8 mouse cellular contexts compared by ENCODE assay signal in the genomic region with DNA sequence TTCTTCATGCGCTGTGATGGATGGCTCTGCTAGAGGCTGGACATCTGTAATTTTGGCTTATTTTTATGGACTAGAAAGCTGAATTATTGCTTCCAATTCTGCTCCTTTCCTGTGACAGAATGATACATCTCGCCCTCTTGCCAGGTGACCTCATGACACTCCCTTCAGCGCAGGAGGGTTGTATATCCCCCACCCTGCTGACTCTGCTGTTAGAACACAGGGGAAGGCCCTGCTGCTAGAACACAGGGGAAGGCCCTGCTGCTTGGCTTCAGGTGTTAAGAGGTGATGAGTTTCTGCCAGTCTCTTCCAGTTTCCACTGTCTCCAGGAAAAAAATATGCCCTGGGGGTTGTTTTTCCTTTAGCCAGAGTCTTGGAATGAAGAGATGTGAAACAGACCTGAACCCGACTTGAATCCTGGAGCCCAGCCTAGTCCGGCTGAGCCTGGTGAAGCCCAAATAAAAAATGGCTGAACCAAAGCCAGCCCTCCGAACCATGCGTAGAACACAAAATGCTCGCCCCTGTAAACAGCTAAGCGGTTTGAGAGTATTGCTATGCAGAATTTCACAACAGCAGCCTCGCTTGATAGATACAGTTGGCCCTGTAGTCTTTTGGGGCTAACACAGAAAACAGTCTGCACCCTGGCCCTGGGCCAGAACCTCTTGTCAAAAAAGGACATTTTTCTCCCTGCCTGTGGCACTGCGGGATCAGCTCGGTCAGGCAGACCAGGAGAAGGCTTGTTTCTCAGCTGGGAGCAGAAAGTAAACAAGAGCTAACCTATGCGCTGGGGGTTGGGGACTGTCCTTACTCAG. TPM values are rescaled to one million over a fixed set of nuclear protein-coding genes. Genes with fewer than 3 reads are reported as not detected.
DNase-seq lines count a peak whose midpoint lies in the region; ATAC-seq and TF ChIP-seq lines count a peak whose summit lies in the region.

No protein-coding gene starts in this region.

- no peak overlapping the region for H3K4me2 ChIP-seq in liver, embryonic 16.5 days (ENCODE audit: low read depth, low read length)

- TF ChIP-seq POLR2A in small intestine, adult 2 months (IDR thresholded peaks at IDR 0.05; ENCODE audit: low read depth, low read length): no peak

- no peak overlapping the region for H3K4me3 ChIP-seq in liver, embryonic 16.5 days (ENCODE audit: low read depth, low read length)
- H3K4me3 ChIP-seq in small intestine, adult 2 months (ENCODE audit: low read depth, low read length): no peak overlapping the region; the same call in 1 of the 2 replicates

- H3K9ac ChIP-seq in liver, embryonic 16.5 days (ENCODE audit: low read depth, low read length): no peak overlapping the region

- 79% methylated on average over 13 of the region's 13 CpGs for WGBS in liver, embryonic 16.5 days (ENCODE audit: insufficient replicate concordance)
- 26% methylated on average over 13 of the region's 13 CpGs for WGBS in small intestine, adult 2 months

- peak; percentile 89 for ATAC-seq in liver, embryonic 16.5 days (ENCODE audit: low read depth)

- peak overlapping the region; percentile 59 for H3K27ac ChIP-seq in liver, embryonic 16.5 days (ENCODE audit: low read length)
- H3K27ac ChIP-seq in small intestine, adult 2 months (ENCODE audit: insufficient read depth, low read depth, low read length): peak overlapping the region; percentile 91

- no peak for TF ChIP-seq CTCF in small intestine, adult 2 months (IDR thresholded peaks at IDR 0.05; ENCODE audit: extremely low read depth, insufficient read length, insufficient replicate concordance, low read depth, low read length)

- peaks cover 2% of the 10 kb centered on the region; the same call in 1 of the 2 replicates for H3K36me3 ChIP-seq in liver, embryonic 16.5 days (ENCODE audit: control insufficient read depth, insufficient read depth)
- peaks cover 52% of the 10 kb centered on the region for H3K36me3 ChIP-seq in small intestine, adult 2 months (ENCODE audit: control insufficient read depth, insufficient read depth, low read length)

- DNase-seq in urinary bladder, postnatal 14 days (ENCODE audit: low spot score): peak; percentile 59
- no peak for DNase-seq in urinary bladder, postnatal 10 days (ENCODE audit: low spot score)
- DNase-seq in cerebellum, postnatal 36 days: peak; percentile 83 to 88
- DNase-seq in kidney, adult 18-20 months: peak; percentile 63
- DNase-seq in spleen, adult 18-20 months: no peak
- no peak for DNase-seq in urinary bladder, postnatal 25 days (ENCODE audit: low spot score)

- peaks cover 3% of the 10 kb centered on the region; the same call in 1 of the 2 replicates for H3K4me1 ChIP-seq in liver, embryonic 16.5 days (ENCODE audit: control insufficient read depth, low read depth, low read length)
- peaks cover 14% of the 10 kb centered on the region for H3K4me1 ChIP-seq in small intestine, adult 2 months (ENCODE audit: control insufficient read depth, insufficient read depth, insufficient read length, low read length)

- H3K27me3 ChIP-seq in liver, embryonic 16.5 days (ENCODE audit: control insufficient read depth, insufficient read depth, low read depth, low read length): no peaks in the 10 kb centered on the region
- no peaks in the 10 kb centered on the region for H3K27me3 ChIP-seq in small intestine, adult 2 months (ENCODE audit: control insufficient read depth, insufficient read depth, low read length)

- no peaks in the 10 kb centered on the region for H3K9me3 ChIP-seq in liver, embryonic 16.5 days (replicated peaks; ENCODE audit: control insufficient read depth, low read length)

RNA-seq across cellular contexts. Expression of a gene that starts 29.0 kb away (rescaled TPM):
- 0.56 and 0.64 TPM in 2 replicates for polyA plus RNA-seq in liver, embryonic 16.5 days (2015; fragmentation: Nextera tagmentation; extraction: Ambion mirVana)
- polyA plus RNA-seq in small intestine, adult 2 months (2012; rRNA removed): 4.3 and 8.9 TPM in 2 replicates

RNA-seq across cellular contexts. Expression of a gene that starts 48.0 kb away (rescaled TPM):
- 4.6 TPM in 2 replicates for polyA plus RNA-seq in liver, embryonic 16.5 days (2015; fragmentation: Nextera tagmentation; extraction: Ambion mirVana)
- 4.3 and 5.8 TPM in 2 replicates for polyA plus RNA-seq in small intestine, adult 2 months (2012; rRNA removed)

Comparison
In these comparisons a context has a peak if more than half of its experiments do, and no peak if none do; other contexts are left out.
1. DNase-seq: peak in urinary bladder, postnatal 14 days (single experiment), cerebellum, postnatal 36 days (2 of 2) and kidney, adult 18-20 months (single experiment); none in urinary bladder, postnatal 10 days (single experiment), spleen, adult 18-20 months (0 of 2) and urinary bladder, postnatal 25 days (single experiment).